Mouse (Mus musculus) forebrain, postnatal 0 days (tissue): ENCODE results near the gene Afap1. TPM values are rescaled to one million over a fixed set of nuclear protein-coding genes. Genes with fewer than 3 reads are reported as not detected.

Experiments
- ATAC-seq: fragments of 200-750 bp; cut with Nextera tagmentation; 2 replicates; pipeline ENCODE4 v1.8.0; 2017; ENCODE audit warnings: mild to moderate bottlenecking, moderate library complexity
- DNase-seq: peaks from one replicate; pipeline ENCODE4 v3.0.0-alpha.2; 2015
- H3K27ac ChIP-seq: fragments of 300-500 bp; sonication (generic); 2 replicates; pipeline ENCODE4 v1.5.1; 2014; ENCODE audit warnings: low read depth, mild to moderate bottlenecking, antibody characterized with exemption, low read length, moderate library complexity, mixed read lengths
- H3K27me3 ChIP-seq: fragments of 300-500 bp; sonication (generic); 2 replicates; pipeline ENCODE4 v1.6.1; 2014; ENCODE audit warnings: mild to moderate bottlenecking, low read length, mixed read lengths; ENCODE audit not compliant: insufficient read depth
- H3K36me3 ChIP-seq: fragments of 300-500 bp; sonication (generic); 2 replicates; pipeline ENCODE4 v1.6.1; 2014; ENCODE audit warnings: mild to moderate bottlenecking, moderate library complexity; ENCODE audit not compliant: insufficient read depth
- H3K4me1 ChIP-seq: fragments of 300-500 bp; sonication (generic); 2 replicates; pipeline ENCODE4 v1.6.1; 2014; ENCODE audit warnings: antibody characterized with exemption; ENCODE audit not compliant: insufficient read depth
- H3K4me2 ChIP-seq: fragments of 300-500 bp; sonication (generic); 2 replicates; pipeline ENCODE4 v1.6.1; 2014; ENCODE audit warnings: low read depth, mild to moderate bottlenecking, moderate library complexity
- H3K4me3 ChIP-seq: fragments of 300-500 bp; sonication (generic); 2 replicates; pipeline ENCODE4 v1.5.1; 2014; ENCODE audit warnings: low read depth, low read length, mixed read lengths
- H3K9ac ChIP-seq: fragments of 300-500 bp; sonication (generic); 2 replicates; pipeline ENCODE4 v1.6.1; 2014; ENCODE audit warnings: mild to moderate bottlenecking
- H3K9me3 ChIP-seq: fragments of 300-500 bp; sonication (generic); 2 replicates; pipeline ENCODE4 v1.6.1; 2016; ENCODE audit warnings: low read length
- CTCF ChIP-seq: sonication (generic); IDR thresholded peaks from 2 replicates; pipeline ENCODE4 v1.5.1; 2016; ENCODE audit warnings: antibody characterized with exemption, control low read depth, low read depth
- WGBS: fragments of 180-500 bp; shearing (Covaris S2); extraction: QIAGEN DNeasy Blood & Tissue Kit; methylation state at CpG from one replicate; pipeline ENCODE4 v1.1.7; 2014; 5-methylcytosine and 5-hydroxymethylcytosine counted together
- polyA plus RNA-seq: library from polyadenylated mRNA; unstranded; fragments of >200 nt; fragmentation: Nextera tagmentation; extraction: Ambion mirVana; gene quantifications from 2 replicates; pipeline ENCODE4 v1.2.1, GENCODE M21; 2015
- total RNA-seq: library from RNA; depleted of rRNA; stranded (reverse); fragments of >200 nt; gene quantifications from 2 replicates; pipeline ENCODE4 v1.2.3, GENCODE M21; 2014

The Afap1 gene
- total and polyA plus RNA-seq, 2 experiments from 2014 or later, result 48.2 to 49.3 TPM

- H3K9me3 ChIP-seq, result no peaks in the 10 kb centered on the region
- peak; percentile 93 for DNase-seq
- H3K27ac ChIP-seq, result peak overlapping the region; percentile 76
- H3K9ac ChIP-seq, result peak overlapping the region; percentile 19
- peaks cover 28% of the 10 kb centered on the region for H3K4me1 ChIP-seq
- H3K27me3 ChIP-seq, result no peaks in the 10 kb centered on the region
- peak overlapping the region; percentile 13 for H3K4me2 ChIP-seq
- no peak overlapping the region for H3K4me3 ChIP-seq
- ATAC-seq, result peak; percentile 95
- H3K36me3 ChIP-seq, result no peaks in the 10 kb centered on the region
- 7% methylated on average over 8 of the region's 8 CpGs for WGBS
- no peak for TF ChIP-seq CTCF
These were observed 25.3 kb downstream of the Afap1 start for GRCm38 (mm10) chr5:35918387-35918786.

- no peak for TF ChIP-seq CTCF
- no peaks in the 10 kb centered on the region for H3K9me3 ChIP-seq
- DNase-seq (no peak), ATAC-seq (no peak)
- H3K9ac ChIP-seq, result no peak overlapping the region
- H3K4me1 ChIP-seq, result peaks cover 34% of the 10 kb centered on the region
- H3K27ac ChIP-seq, result no peak overlapping the region
- no peaks in the 10 kb centered on the region for H3K36me3 ChIP-seq
- H3K4me3 ChIP-seq, result no peak overlapping the region
- no peaks in the 10 kb centered on the region for H3K27me3 ChIP-seq
- no peak overlapping the region for H3K4me2 ChIP-seq
- WGBS, result 43% methylated on average over 4 of the region's 4 CpGs
These were observed 27.0 kb downstream of the Afap1 start for GRCm38 (mm10) chr5:35920076-35920475.

DNA sequence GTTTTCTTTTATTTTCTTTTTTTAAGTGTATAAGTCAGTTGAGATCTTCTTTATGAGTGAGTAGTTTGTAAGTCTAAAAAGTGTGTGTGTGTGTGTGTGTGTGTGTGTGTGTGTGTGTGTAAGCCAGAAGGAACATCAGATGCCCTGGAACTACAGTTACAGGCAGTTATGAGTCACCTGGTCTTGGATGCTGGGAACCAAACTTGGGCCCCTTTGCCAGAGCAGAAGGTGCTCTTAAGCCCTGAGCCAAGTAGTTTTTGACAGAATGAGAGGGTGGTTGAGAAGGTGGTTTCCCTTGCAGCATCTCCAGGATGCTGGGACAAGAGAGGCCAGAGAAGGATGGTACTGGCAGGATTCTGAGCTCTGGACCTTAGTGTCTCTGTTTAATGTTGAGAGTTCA, 27.4 kb downstream of the Afap1 start:
- Histone ChIP-seq H3K4me2 (no peak overlapping the region), H3K27ac (no peak overlapping the region), H3K36me3 (no peaks in the 10 kb centered on the region), H3K27me3 (no peaks in the 10 kb centered on the region), H3K4me1 (peaks cover 36% of the 10 kb centered on the region), H3K9me3 (no peaks in the 10 kb centered on the region), H3K4me3 (no peak overlapping the region), H3K9ac (no peak overlapping the region)
- DNase-seq (no peak), ATAC-seq (no peak)
- TF ChIP-seq CTCF, result no peak

DNA sequence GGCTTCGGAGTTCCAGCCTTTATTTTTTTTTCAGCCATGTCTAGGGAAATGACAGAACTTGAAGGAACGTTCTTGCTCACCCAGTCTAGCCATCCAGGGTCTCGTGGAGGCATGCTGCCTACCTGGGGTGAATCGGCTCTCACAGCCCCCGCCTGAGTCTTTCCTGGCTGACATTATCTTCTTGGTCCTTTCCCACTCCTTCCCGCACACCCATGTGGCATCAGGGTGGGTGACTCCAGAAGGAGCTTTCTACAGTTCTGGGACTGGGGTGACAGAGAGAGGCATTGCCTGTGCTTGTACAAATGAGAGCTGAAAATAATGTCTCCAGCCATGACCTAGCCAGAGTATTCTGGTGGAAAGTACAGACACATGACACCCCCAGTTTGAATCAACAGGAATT, 28.0 kb downstream of the Afap1 start:
- no peaks in the 10 kb centered on the region for H3K9me3 ChIP-seq
- no peak for DNase-seq
- no peak for ATAC-seq
- H3K9ac ChIP-seq, result no peak overlapping the region
- peaks cover 38% of the 10 kb centered on the region for H3K4me1 ChIP-seq
- H3K36me3 ChIP-seq, result no peaks in the 10 kb centered on the region
- TF ChIP-seq CTCF, result no peak
- H3K4me2 ChIP-seq, result no peak overlapping the region
- no peaks in the 10 kb centered on the region for H3K27me3 ChIP-seq
- H3K27ac ChIP-seq, result no peak overlapping the region
- 90% methylated on average over 6 of the region's 6 CpGs for WGBS
- no peak overlapping the region for H3K4me3 ChIP-seq

DNA sequence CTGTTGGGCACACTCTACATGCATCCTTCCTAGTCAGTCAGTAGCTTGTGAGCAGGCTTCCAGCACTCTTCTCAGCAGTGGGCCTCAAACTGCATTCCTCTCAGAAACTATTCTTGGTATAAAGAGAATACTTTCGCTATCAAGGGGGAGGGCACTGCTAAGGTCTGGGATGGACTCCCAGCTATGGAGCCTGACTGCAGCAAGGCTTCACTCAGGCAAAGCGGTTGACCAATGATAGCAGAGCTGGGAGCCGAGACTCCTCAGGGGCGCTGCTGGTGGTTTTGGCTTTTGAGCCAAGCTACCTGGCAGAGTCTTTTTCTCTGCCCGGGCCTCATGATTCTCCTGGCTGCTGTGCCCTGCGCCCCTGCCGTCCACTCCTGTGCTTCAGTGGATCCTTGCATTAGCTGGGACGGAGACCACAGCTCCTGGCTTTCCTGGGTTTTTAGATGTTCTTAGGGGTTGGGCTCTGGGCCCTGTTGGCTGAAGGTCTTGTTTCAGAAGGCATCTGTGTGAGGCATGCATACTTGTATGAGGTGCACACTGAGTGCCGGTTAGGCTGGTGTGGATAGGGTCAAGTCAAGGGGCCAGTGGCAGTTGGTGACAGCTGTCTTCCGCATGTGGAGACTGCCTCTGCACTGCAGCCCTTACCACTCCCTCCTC, 28.6 kb downstream of the Afap1 start:
- Histone ChIP-seq H3K4me2 (no peak overlapping the region), H3K9me3 (no peaks in the 10 kb centered on the region), H3K27ac (no peak overlapping the region), H3K9ac (no peak overlapping the region), H3K36me3 (no peaks in the 10 kb centered on the region), H3K4me3 (no peak overlapping the region), H3K4me1 (peaks cover 38% of the 10 kb centered on the region), H3K27me3 (no peaks in the 10 kb centered on the region)
- 45% methylated on average over 10 of the region's 10 CpGs for WGBS
- DNase-seq, result no peak
- no peak for TF ChIP-seq CTCF
- ATAC-seq, result no peak

- DNase-seq (no peak), ATAC-seq (no peak)
- Histone ChIP-seq H3K9me3 (no peaks in the 10 kb centered on the region), H3K9ac (no peak overlapping the region), H3K27ac (no peak overlapping the region), H3K4me3 (no peak overlapping the region), H3K36me3 (no peaks in the 10 kb centered on the region), H3K27me3 (no peaks in the 10 kb centered on the region), H3K4me2 (no peak overlapping the region), H3K4me1 (peaks cover 28% of the 10 kb centered on the region)
- WGBS, result 87% methylated on average over 6 of the region's 6 CpGs
- no peak for TF ChIP-seq CTCF
These were observed 30.3 kb downstream of the Afap1 start for GRCm38 (mm10) chr5:35923448-35923847.

DNA sequence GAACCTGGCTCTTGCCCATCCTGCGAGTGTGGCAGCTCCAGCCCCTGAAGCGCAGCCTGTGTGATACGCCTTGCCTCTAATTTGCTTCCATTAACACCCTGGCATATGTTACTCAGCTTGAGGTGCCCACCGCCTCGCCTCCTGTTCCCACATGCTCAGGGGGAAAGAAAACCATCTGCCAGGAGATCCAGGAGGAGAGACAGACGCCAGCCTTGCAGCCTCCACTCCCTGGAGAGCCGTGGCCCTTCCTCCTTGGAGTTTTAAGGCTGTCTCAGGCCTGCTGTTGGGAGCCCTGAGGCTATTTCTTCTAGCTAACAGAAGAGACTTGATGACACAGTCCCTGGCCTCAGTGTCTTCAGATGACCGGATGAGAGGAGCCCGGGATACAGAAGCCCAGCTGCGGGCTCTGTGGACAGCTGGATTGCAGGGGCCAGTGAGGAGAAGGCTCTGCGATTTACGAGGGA, 32.1 kb downstream of the Afap1 start:
- 50% methylated on average over 12 of the region's 12 CpGs for WGBS
- ATAC-seq, result peak; percentile 83
- peak; percentile 78 for DNase-seq
- Histone ChIP-seq H3K4me3 (no peak overlapping the region), H3K4me1 (peaks cover 16% of the 10 kb centered on the region; the same call in 1 of the 2 replicates), H3K9ac (no peak overlapping the region), H3K27ac (peak overlapping the region; percentile 15; the same call in 1 of the 2 replicates), H3K9me3 (no peaks in the 10 kb centered on the region), H3K27me3 (no peaks in the 10 kb centered on the region), H3K4me2 (no peak overlapping the region), H3K36me3 (no peaks in the 10 kb centered on the region)
- no peak for TF ChIP-seq CTCF
